In genomic region chr11:61388012-61388411, GRCm38 (mm10) we compare ENCODE assay signal across 9 mouse cellular contexts. TPM values are rescaled to one million over a fixed set of nuclear protein-coding genes. Genes with fewer than 3 reads are reported as not detected.
DNase-seq lines count a peak whose midpoint lies in the region; ATAC-seq lines count a peak whose summit lies in the region.
"Had no signal": no experiment of that assay in that cellular context is flagged by ENCODE, and none has a peak within 500 bp of the region (broad histone marks: within the 10 kb centered on the region; RNA-seq: fewer than 3 reads in every experiment).

No protein-coding gene starts in this region.

- no peaks in the 10 kb centered on the region for H3K9me3 ChIP-seq in kidney, embryonic 15.5 days (replicated peaks)

- WGBS in kidney, embryonic 15.5 days = 69% methylated on average over 6 of the region's 6 CpGs

- H3K9ac ChIP-seq in kidney, embryonic 15.5 days = no peak overlapping the region

- no peak for ATAC-seq in kidney, embryonic 15.5 days (replicated peaks; ENCODE audit: low FRiP score)
- no peak for ATAC-seq in megakaryocyte-erythroid progenitor cell, adult 5-6 weeks (replicated peaks; ENCODE audit: low FRiP score, low TSS enrichment, poor library complexity, severe bottlenecking)

- no peak overlapping the region for H3K27ac ChIP-seq in kidney, embryonic 15.5 days

- DNase-seq in adrenal gland, postnatal 10 days = peak; percentile 54
- DNase-seq in adrenal gland, adult 2 months = no peak
- DNase-seq in kidney, adult 9 months = peak; percentile 57
- DNase-seq in A20 (ENCODE audit: low read depth, low spot score) = peak; percentile 62
- peak; percentile 79 for DNase-seq in embryo, embryonic 10.5 days (ENCODE audit: low spot score)
- peak; percentile 76 for DNase-seq in naive thymus-derived CD4-positive, alpha-beta T cell, adult 2 months (ENCODE audit: low read depth)

- H3K36me3 ChIP-seq in kidney, embryonic 15.5 days = no peaks in the 10 kb centered on the region

- no peaks in the 10 kb centered on the region for H3K4me1 ChIP-seq in kidney, embryonic 15.5 days

- no peak overlapping the region for H3K4me2 ChIP-seq in kidney, embryonic 15.5 days

- H3K4me3 ChIP-seq in kidney, embryonic 15.5 days (replicated peaks) = no peak overlapping the region

- H3K27me3 ChIP-seq in kidney, embryonic 15.5 days = no peaks in the 10 kb centered on the region

RNA-seq across cellular contexts. Expression of gene Slc47a1, which starts 9.9 kb away (rescaled TPM):
- 1 to 10 TPM; 4.5 to 9.0 TPM for total RNA-seq in adrenal gland, postnatal 10 days (2021)
- 1 to 10 TPM in 1 of 2 experiments, under 1 TPM in 1; 0.79 to 1.4 TPM for total RNA-seq in adrenal gland, adult 2 months (2021)
- polyA plus RNA-seq in adrenal gland, adult 2 months (2012; rRNA removed) = 0.12 and 1.1 TPM in 2 replicates
- 23.5 and 24.8 TPM in 2 replicates for polyA plus RNA-seq in kidney, embryonic 15.5 days (2015; fragmentation: Nextera tagmentation; extraction: Ambion mirVana)
- not detected in 2 replicates for total RNA-seq in megakaryocyte-erythroid progenitor cell, adult 5-6 weeks (2014; fragmentation: Nextera tagmentation)
- total RNA-seq in megakaryocyte-erythroid progenitor cell, adult 5-6 weeks (2017) = not detected in 2 replicates

RNA-seq across cellular contexts. Expression of gene Slc47a2, which starts 45.4 kb away (rescaled TPM):
- total RNA-seq in adrenal gland, postnatal 10 days (2021) = not detected
- not detected for total RNA-seq in adrenal gland, adult 2 months (2021)
- polyA plus RNA-seq in adrenal gland, adult 2 months (2012; rRNA removed) = 0.08 and 0.16 TPM in 2 replicates
- polyA plus RNA-seq in kidney, embryonic 15.5 days (2015; fragmentation: Nextera tagmentation; extraction: Ambion mirVana) = not detected in 2 replicates
- total RNA-seq in megakaryocyte-erythroid progenitor cell, adult 5-6 weeks (2014; fragmentation: Nextera tagmentation) = not detected in 2 replicates
- not detected in 2 replicates for total RNA-seq in megakaryocyte-erythroid progenitor cell, adult 5-6 weeks (2017)
- total RNA-seq: gastrocnemius, postnatal 36 days had no signal
